Mouse (Mus musculus): ENCODE measurements around the gene Trim63.

GRCm38 (mm10) chr4:134378089-134378615, 63.2 kb downstream of the Trim63 start:
- TF ChIP-seq CTCF (IDR thresholded peaks at IDR 0.05; ENCODE audit: extremely low read depth, insufficient read length, insufficient replicate concordance, low read depth, low read length) (no peak), POLR2A (IDR thresholded peaks at IDR 0.05; ENCODE audit: low read depth, low read length) (no peak)

All from small intestine, adult 2 months (tissue).